Mouse (Mus musculus) heart, embryonic 14.5 days (tissue): Measurements from ENCODE around the gene Nabp1. TPM values are rescaled to one million over a fixed set of nuclear protein-coding genes. Genes with fewer than 3 reads are reported as not detected.

Experiments
- ATAC-seq: fragments of 200-750 bp; cut with Nextera tagmentation; 2 replicates; pipeline ENCODE4 v1.8.0; 2017; ENCODE audit warnings: low read depth, moderate TSS enrichment; ENCODE audit not compliant: insufficient number of reproducible peaks, insufficient read depth, low FRiP score
- H3K27ac ChIP-seq, 2 experiments: fragments of 200-500 bp in 1 of 2; fragments of 300-500 bp in 1 of 2; sonication (generic) in 1 of 2; replicated peaks in 1 of 2; 2 replicates each; pipeline ENCODE4 v1.5.1; 2012 to 2014; ENCODE audit warnings: low read depth in 2 of 2, low read length in 2 of 2, control low read depth in 1 of 2, mild to moderate bottlenecking in 1 of 2, mixed read lengths in 1 of 2; ENCODE audit not compliant: control insufficient read depth in 1 of 2, insufficient read depth in 1 of 2
- H3K27me3 ChIP-seq: fragments of 300-500 bp; sonication (generic); 2 replicates; pipeline ENCODE4 v1.6.1; 2014; ENCODE audit warnings: mild to moderate bottlenecking, low read length, control low read depth; ENCODE audit not compliant: control insufficient read depth, insufficient read depth
- H3K36me3 ChIP-seq: fragments of 300-500 bp; sonication (generic); 2 replicates; pipeline ENCODE4 v1.6.1; 2014; ENCODE audit warnings: mild to moderate bottlenecking, control low read depth, low read length, mixed read lengths; ENCODE audit not compliant: control insufficient read depth, insufficient read depth
- H3K4me1 ChIP-seq, 2 experiments: fragments of 200-500 bp in 1 of 2; fragments of 300-500 bp in 1 of 2; sonication (generic) in 1 of 2; 2 replicates each; pipeline ENCODE4 v1.6.1; 2012 to 2014; ENCODE audit warnings: low read length in 2 of 2, control low read depth in 1 of 2, mixed read lengths in 1 of 2; ENCODE audit not compliant: control insufficient read depth in 2 of 2, insufficient read depth in 2 of 2
- H3K4me2 ChIP-seq: fragments of 300-500 bp; sonication (generic); 2 replicates; pipeline ENCODE4 v1.6.1; 2014; ENCODE audit warnings: mild to moderate bottlenecking, low read length
- H3K4me3 ChIP-seq, 2 experiments: fragments of 200-500 bp in 1 of 2; fragments of 300-500 bp in 1 of 2; sonication (generic) in 1 of 2; 2 replicates each; pipeline ENCODE4 v1.5.1; 2012 to 2014; ENCODE audit warnings: low read length in 2 of 2, mild to moderate bottlenecking in 2 of 2, control low read depth in 1 of 2, low read depth in 1 of 2, moderate library complexity in 1 of 2; ENCODE audit not compliant: control insufficient read depth in 1 of 2, insufficient read depth in 1 of 2
- H3K9ac ChIP-seq: fragments of 300-500 bp; sonication (generic); 2 replicates; pipeline ENCODE4 v1.6.1; 2014; ENCODE audit warnings: mild to moderate bottlenecking, low read length
- H3K9me3 ChIP-seq: fragments of 300-500 bp; sonication (generic); 2 replicates; pipeline ENCODE4 v1.6.1; 2016; ENCODE audit warnings: low read length, control low read depth; ENCODE audit not compliant: control insufficient read depth
- whole genome bisulfite sequencing: fragments of 180-500 bp; shearing (Covaris S2); extraction: QIAGEN DNeasy Blood & Tissue Kit; methylation state at CpG from one replicate; pipeline ENCODE4 v1.1.7; 2014; 5-methylcytosine and 5-hydroxymethylcytosine counted together
- polyA plus RNA-seq: library from polyadenylated mRNA; unstranded; fragments of >200 nt; fragmentation: Nextera tagmentation; extraction: Ambion mirVana; gene quantifications from 2 replicates; pipeline ENCODE4 v1.2.1, GENCODE M21; 2014

Gene Nabp1
- polyA plus RNA-seq, 1 experiment from 2014 or later, result 19.8 TPM

- no peak overlapping the region for H3K27ac ChIP-seq
- H3K4me1 ChIP-seq, result peaks cover 7 to 10% of the 10 kb centered on the region in 2 experiments; a peak in 3 of 4 replicates
- H3K27me3 ChIP-seq, result no peaks in the 10 kb centered on the region
- 52% methylated on average over 1 of the region's 1 CpGs for WGBS
- H3K9me3 ChIP-seq, result no peaks in the 10 kb centered on the region
- H3K9ac ChIP-seq, result no peak overlapping the region
- H3K4me2 ChIP-seq, result no peak overlapping the region
- no peak for ATAC-seq
- no peaks in the 10 kb centered on the region for H3K36me3 ChIP-seq
- no peak overlapping the region for H3K4me3 ChIP-seq
Measured at GRCm38 (mm10) chr1:51486291-51486690, 8.1 kb upstream of the Nabp1 start.

DNA sequence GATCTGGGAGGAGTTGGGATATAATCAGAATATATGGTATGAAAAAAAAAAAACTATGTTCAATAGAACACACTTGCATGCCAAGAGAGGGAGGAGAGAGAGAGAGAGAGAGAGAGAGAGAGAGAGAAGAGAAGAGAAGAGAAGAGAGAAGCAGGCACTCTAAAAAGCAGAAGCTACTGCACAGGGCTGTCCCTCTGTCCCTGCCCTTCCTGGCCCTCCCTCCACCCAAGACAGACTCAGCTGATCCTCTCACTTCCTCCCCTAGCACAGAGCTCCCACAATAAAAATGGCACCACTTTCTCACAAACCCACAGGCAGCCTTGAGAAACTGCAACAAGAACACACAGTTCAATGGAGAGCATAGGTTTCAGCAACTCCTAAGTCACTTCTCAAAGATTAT lies 2.2 kb upstream of the Nabp1 start:
- Histone ChIP-seq H3K9me3 (no peaks in the 10 kb centered on the region), H3K27ac (no peak overlapping the region), H3K4me1 (0 out of 4 replicates have a peak, but pooled peaks cover 2 to 3% of the 10 kb centered on the region in 2 experiments), H3K36me3 (no peaks in the 10 kb centered on the region; the same call in 1 of the 2 replicates), H3K9ac (no peak overlapping the region), H3K4me3 (no peak overlapping the region), H3K4me2 (no peak overlapping the region), H3K27me3 (no peaks in the 10 kb centered on the region)
- no peak for ATAC-seq

- ATAC-seq, result no peak
- H3K9ac ChIP-seq, result no peak overlapping the region
- H3K27ac ChIP-seq, result no peak overlapping the region
- H3K27me3 ChIP-seq, result no peaks in the 10 kb centered on the region
- 89% methylated on average over 1 of the region's 1 CpGs for WGBS
- no peak overlapping the region for H3K4me3 ChIP-seq
- no peak overlapping the region for H3K4me2 ChIP-seq
- H3K9me3 ChIP-seq, result no peaks in the 10 kb centered on the region
- H3K4me1 ChIP-seq, result 0 out of 4 replicates have a peak, but pooled peaks cover 2 to 3% of the 10 kb centered on the region in 2 experiments
- no peaks in the 10 kb centered on the region; the same call in 1 of the 2 replicates for H3K36me3 ChIP-seq
Measured at GRCm38 (mm10) chr1:51479691-51480090, 1.5 kb upstream of the Nabp1 start.

DNA sequence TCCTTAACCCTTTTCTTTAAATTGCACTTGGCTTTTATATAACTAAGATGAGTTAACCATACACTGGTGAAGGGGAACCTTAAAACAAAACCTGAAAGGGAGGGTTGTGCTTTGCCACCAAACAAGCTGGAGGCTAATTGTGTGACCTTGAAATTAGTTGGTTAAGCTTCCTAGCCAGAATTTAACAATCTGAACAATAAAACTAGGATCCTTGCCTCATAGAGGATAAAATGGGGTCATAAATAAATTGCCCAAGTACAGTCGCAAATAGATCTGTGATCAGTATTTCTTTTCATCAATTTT lies 753 bp upstream of the Nabp1 start:
- 0 out of 4 replicates have a peak, but pooled peaks cover 2 to 3% of the 10 kb centered on the region in 2 experiments for H3K4me1 ChIP-seq
- peak overlapping the region; percentile 67 to 92; a peak in 3 of 4 replicates for H3K4me3 ChIP-seq
- no peaks in the 10 kb centered on the region for H3K9me3 ChIP-seq
- WGBS, result 78% methylated on average over 1 of the region's 1 CpGs
- no peak for ATAC-seq
- peak overlapping the region; percentile 89 for H3K9ac ChIP-seq
- H3K27me3 ChIP-seq, result no peaks in the 10 kb centered on the region
- peak overlapping the region; percentile 76 for H3K4me2 ChIP-seq
- peak overlapping the region; percentile 94 to 95; a peak in 3 of 4 replicates for H3K27ac ChIP-seq
- H3K36me3 ChIP-seq, result peaks cover 7% of the 10 kb centered on the region

DNA sequence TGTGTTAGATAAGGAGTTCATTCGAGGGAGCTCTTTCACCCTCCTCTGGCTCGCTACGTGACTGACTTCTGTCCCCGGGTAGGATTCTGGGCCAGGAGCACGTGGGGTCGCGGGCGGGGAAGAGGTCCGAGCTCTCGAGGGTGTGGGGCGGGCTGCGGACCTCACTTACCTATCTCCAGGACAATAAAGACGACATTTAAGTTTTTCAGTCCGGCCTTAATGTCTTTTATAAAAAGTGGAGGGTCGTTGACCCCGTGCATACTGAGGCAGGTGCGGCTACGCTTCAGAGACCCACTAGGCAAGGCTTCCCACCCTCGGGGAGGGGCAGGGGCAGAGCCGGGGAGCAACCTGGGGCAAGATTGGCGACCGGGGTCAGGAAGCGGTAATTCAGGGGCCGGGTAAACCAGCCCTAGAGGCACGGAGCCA lies 556 bp downstream of the Nabp1 start:
- ATAC-seq, result peak; percentile 18; the same call in 1 of the 2 replicates
- H3K4me2 ChIP-seq, result peak overlapping the region; percentile 91
- 0 out of 4 replicates have a peak, but pooled peaks cover 2 to 3% of the 10 kb centered on the region in 2 experiments for H3K4me1 ChIP-seq
- H3K4me3 ChIP-seq, result peak overlapping the region; percentile 67 to 76
- no peaks in the 10 kb centered on the region for H3K9me3 ChIP-seq
- WGBS, result under 1% methylated on average over 25 of the region's 25 CpGs
- peak overlapping the region; percentile 86 for H3K9ac ChIP-seq
- H3K27me3 ChIP-seq, result no peaks in the 10 kb centered on the region
- peak overlapping the region; percentile 82 to 87 for H3K27ac ChIP-seq
- H3K36me3 ChIP-seq, result peaks cover 11% of the 10 kb centered on the region

GRCm38 (mm10) chr1:51476405-51476804 lies 1.8 kb downstream of the Nabp1 start:
- no peak overlapping the region for H3K9ac ChIP-seq
- ATAC-seq, result no peak
- no peak overlapping the region for H3K4me3 ChIP-seq
- H3K27me3 ChIP-seq, result no peaks in the 10 kb centered on the region
- H3K27ac ChIP-seq, result no peak overlapping the region
- 58% methylated on average over 1 of the region's 1 CpGs for WGBS
- H3K4me1 ChIP-seq, result 0 out of 4 replicates have a peak, but pooled peaks cover 2 to 3% of the 10 kb centered on the region in 2 experiments
- H3K36me3 ChIP-seq, result peaks cover 21% of the 10 kb centered on the region
- peak overlapping the region; percentile 91; the same call in 1 of the 2 replicates for H3K4me2 ChIP-seq
- H3K9me3 ChIP-seq, result no peaks in the 10 kb centered on the region

DNA sequence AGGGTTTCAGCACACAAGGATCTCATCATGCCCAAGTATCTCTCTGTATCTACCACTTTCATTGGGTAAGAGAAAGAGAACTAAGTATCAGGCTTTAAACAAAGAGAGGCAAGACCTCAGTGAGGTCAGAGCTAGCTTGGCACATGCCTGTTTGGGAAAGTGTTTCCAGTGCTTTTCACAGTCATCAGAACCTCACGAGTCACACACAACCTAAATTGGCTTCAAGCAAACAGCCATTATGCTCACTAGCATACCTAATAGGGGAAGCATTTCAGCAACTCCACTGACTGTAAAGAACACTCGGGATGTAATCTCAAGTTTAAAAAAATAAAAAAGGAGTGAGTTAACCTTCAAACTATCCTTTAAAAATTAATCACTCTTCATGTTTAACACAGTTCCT lies 10.1 kb downstream of the Nabp1 start:
- peaks cover 44% of the 10 kb centered on the region for H3K36me3 ChIP-seq
- WGBS, result 29% methylated on average over 2 of the region's 2 CpGs
- H3K4me3 ChIP-seq, result no peak overlapping the region
- no peak overlapping the region for H3K9ac ChIP-seq
- H3K4me1 ChIP-seq, result no peaks in the 10 kb centered on the region
- H3K27me3 ChIP-seq, result no peaks in the 10 kb centered on the region
- H3K9me3 ChIP-seq, result no peaks in the 10 kb centered on the region
- no peak overlapping the region for H3K27ac ChIP-seq
- no peak overlapping the region for H3K4me2 ChIP-seq
- ATAC-seq, result no peak

- 82% methylated on average over 5 of the region's 5 CpGs for WGBS
- no peak overlapping the region for H3K9ac ChIP-seq
- H3K4me3 ChIP-seq, result no peak overlapping the region
- ATAC-seq, result no peak
- no peaks in the 10 kb centered on the region for H3K9me3 ChIP-seq
- no peaks in the 10 kb centered on the region for H3K27me3 ChIP-seq
- H3K4me1 ChIP-seq, result no peaks in the 10 kb centered on the region
- H3K36me3 ChIP-seq, result peaks cover 38% of the 10 kb centered on the region
- no peak overlapping the region for H3K4me2 ChIP-seq
- no peak overlapping the region for H3K27ac ChIP-seq
Measured at GRCm38 (mm10) chr1:51467181-51467580, 11.0 kb downstream of the Nabp1 start.
